Mouse (Mus musculus): ENCODE results near the gene Gramd1c.

GRCm38 (mm10) chr16:44052390-44052789 is 10.8 kb downstream of the Gramd1c start:
- TF ChIP-seq POLR2AphosphoS2 (IDR thresholded peaks at IDR 0.05; ENCODE audit: insufficient read length, low read depth): no peak
- TF ChIP-seq POLR2A (IDR thresholded peaks at IDR 0.05; ENCODE audit: insufficient read length, low read depth): no peak
- no peak for TF ChIP-seq USF1 (IDR thresholded peaks at IDR 0.05; ENCODE audit: low read depth)
